Mouse (Mus musculus) forebrain, embryonic 10.5 days (tissue): Measurements from ENCODE around the gene Washc1. TPM values are rescaled to one million over a fixed set of nuclear protein-coding genes. Genes with fewer than 3 reads are reported as not detected.
"Not testable (repeated sequence)": the region's sequence is repeated elsewhere in the genome, so short reads cannot be mapped to it uniquely, and the experiment has no call there.

ENCODE experiments used
- DNase-seq: peaks from one replicate; pipeline ENCODE4 v3.0.0-alpha.2; 2017; ENCODE audit warnings: low spot score; ENCODE audit errors: extremely low spot score
- H3K27ac ChIP-seq: fragments of 300-500 bp; sonication (generic); 2 replicates; pipeline ENCODE4 v1.5.1; 2016; ENCODE audit warnings: mild to moderate bottlenecking
- H3K27me3 ChIP-seq: fragments of 300-500 bp; sonication (generic); 2 replicates; pipeline ENCODE4 v1.6.1; 2016; ENCODE audit warnings: mild to moderate bottlenecking; ENCODE audit not compliant: poor library complexity, severe bottlenecking
- H3K36me3 ChIP-seq: fragments of 300-500 bp; sonication (generic); replicated peaks from 2 replicates; pipeline ENCODE4 v1.6.1; 2016; ENCODE audit warnings: mild to moderate bottlenecking, moderate library complexity
- H3K4me1 ChIP-seq: fragments of 300-500 bp; sonication (generic); 2 replicates; pipeline ENCODE4 v1.6.1; 2016
- H3K4me3 ChIP-seq: fragments of 300-500 bp; sonication (generic); 2 replicates; pipeline ENCODE4 v1.5.1; 2016; ENCODE audit warnings: mild to moderate bottlenecking, moderate library complexity
- H3K9me3 ChIP-seq: fragments of 300-500 bp; sonication (generic); 2 replicates; pipeline ENCODE4 v1.6.1; 2016; ENCODE audit warnings: mild to moderate bottlenecking, moderate library complexity
- WGBS: fragments of 180-500 bp; shearing (Covaris S2); methylation state at CpG from one replicate; pipeline ENCODE4 v1.1.7; 2016; 5-methylcytosine and 5-hydroxymethylcytosine counted together
- polyA plus RNA-seq: library from polyadenylated mRNA; unstranded; fragments of >200 nt; fragmentation: Nextera tagmentation; extraction: Ambion mirVana; gene quantifications from 2 replicates; pipeline ENCODE4 v1.2.1, GENCODE M21; 2016

The Washc1 gene
- polyA plus RNA-seq, 1 experiment from 2014 or later = 31.6 TPM

DNA sequence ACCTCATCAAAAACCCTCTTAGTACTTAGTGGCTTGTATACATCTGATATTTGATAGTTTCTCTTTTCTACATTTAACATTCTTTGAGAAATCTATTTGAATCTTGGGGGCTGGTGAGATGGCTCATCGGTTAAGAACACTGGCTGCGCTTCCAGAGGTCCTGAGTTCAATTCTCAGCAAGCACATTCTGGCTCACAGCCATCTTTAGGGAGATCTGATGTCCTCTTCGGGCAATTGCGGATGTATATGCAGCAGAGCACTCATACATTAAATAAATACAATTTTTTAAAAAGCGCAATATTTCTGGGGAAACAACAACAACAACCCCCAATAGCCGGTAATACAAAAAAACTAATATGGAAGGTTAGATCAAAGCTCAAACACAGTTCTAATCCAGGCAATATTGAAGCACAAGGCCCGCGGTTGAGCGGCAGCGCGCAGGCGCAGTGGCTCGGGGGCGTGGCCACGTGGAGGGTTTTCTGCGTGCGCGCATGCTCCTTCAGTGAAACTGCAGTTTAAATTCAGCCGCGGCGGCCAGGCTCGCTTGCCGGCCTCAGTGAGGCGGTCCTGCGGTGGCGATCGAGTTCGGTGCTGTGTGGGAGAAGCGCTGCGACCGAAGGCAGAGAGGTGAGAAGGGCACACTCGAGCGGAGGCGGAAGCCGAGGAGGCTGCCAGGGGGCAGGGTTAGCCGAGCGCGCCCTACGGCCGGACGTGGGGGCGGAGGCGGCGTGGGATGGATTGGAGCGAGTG, 11.9 kb downstream of the Washc1 start, which contains the start of gene Ddx11:
Ddx11 (plus strand) TSS at position 455 of the 750 bp plus-strand sequence.
- 6% methylated on average over 45 of the region's 45 CpGs for WGBS
- Histone ChIP-seq H3K4me1 (peaks cover 17% of the 10 kb centered on the region), H3K4me3 (peak within 1 kb of the TSS; percentile 81), H3K36me3 (peaks cover 44% of the 10 kb centered on the region), H3K9me3 (no peaks in the 10 kb centered on the region), H3K27ac (peak within 1 kb of the TSS; percentile 95), H3K27me3 (no peaks in the 10 kb centered on the region)
- DNase-seq = peak; percentile 92

DNA sequence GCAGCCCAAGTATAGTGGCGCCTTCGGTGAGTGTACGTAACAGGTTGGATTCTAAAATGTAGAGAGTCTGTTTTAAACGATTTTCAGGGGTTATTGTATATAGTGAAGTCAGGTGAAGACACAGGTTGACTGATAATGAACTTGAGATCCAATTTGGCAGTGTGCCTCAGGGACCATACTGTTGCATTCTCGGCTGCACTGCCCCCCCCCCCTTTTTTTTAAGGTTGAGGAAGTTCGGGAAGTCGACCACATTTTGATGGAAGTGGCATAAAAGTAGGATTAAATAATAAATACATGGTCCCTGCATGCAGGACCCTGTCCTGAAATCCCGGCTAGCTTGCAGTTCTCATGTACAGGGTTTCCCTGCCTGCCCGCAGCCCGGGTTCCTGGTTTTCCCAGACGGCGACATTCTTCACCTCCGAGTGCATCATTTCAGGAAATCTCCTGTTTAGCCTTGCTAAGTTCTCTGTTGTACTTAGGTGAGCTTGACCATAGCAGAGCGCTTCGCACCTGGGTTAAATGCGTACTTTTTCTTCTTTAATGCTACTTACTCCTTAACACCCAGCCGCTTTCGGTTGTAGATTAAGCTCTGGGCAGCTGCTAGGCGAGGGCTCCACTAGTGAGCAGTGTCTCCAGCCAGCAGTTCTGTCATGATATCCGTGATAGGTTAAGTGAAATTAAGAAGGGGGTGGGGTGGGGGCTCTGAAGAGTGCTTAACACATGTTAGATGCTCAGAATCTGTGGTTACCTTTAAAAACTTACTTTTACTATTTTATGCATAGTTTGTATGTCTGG, 12.7 kb downstream of the Washc1 start:
- Histone ChIP-seq H3K36me3 (peaks cover 44% of the 10 kb centered on the region), H3K9me3 (no peaks in the 10 kb centered on the region), H3K27me3 (no peaks in the 10 kb centered on the region), H3K27ac (peak overlapping the region; percentile 95), H3K4me1 (peaks cover 17% of the 10 kb centered on the region), H3K4me3 (peak overlapping the region; percentile 81)
- WGBS = 2% methylated on average over 20 of the region's 20 CpGs
- DNase-seq = peak; percentile 41

DNA sequence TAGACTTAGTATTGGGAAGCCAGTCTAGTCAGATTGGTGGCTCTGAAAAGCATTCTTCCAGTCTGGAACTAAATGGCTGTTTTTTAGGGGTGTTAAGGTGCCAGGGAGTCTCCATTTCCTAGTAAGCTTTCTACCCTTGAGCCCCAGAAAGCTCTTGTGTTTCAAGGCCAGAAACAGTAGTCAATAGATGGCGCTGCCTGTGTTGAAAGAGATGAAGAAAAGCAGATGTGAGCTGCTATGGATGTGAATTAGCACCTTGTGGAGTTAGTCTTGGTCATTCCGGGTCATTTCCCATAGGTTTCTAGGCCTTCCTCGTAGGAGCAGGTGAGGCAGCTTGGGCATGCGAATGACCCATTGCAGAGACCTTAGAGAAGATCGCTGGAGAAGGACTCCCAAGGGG, 13.9 kb downstream of the Washc1 start:
- no peak for DNase-seq
- WGBS = 70% methylated on average over 5 of the region's 5 CpGs
- no peaks in the 10 kb centered on the region for H3K27me3 ChIP-seq
- peaks cover 42% of the 10 kb centered on the region for H3K36me3 ChIP-seq
- H3K27ac ChIP-seq = no peak overlapping the region
- no peaks in the 10 kb centered on the region for H3K9me3 ChIP-seq
- H3K4me1 ChIP-seq = peaks cover 17% of the 10 kb centered on the region
- H3K4me3 ChIP-seq = peak overlapping the region; percentile 81; the same call in 1 of the 2 replicates

DNA sequence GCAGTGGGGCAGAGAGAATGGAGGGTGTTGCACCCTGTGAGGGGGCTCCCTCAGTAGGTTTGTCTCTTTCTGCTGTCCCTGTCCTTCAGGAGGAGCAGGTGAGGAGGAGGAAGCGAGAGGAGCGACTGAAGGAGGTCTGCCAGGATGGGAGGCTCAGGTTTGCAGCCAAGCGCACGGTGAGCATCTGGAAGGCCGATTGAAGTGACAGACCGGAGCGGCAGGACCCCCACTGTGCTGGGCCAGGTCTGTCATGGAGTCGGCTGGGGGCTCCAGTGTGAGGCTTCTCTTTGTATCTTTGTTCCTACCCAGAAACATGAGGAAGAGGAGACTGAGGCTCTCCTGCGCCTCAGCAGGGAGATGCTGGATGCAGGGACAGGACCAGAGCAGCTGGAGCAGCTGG, 19.0 kb downstream of the Washc1 start:
- no peak for DNase-seq
- 92% methylated on average over 9 of the region's 9 CpGs for WGBS
- Histone ChIP-seq H3K27ac (no peak overlapping the region), H3K36me3 (peaks cover 92% of the 10 kb centered on the region), H3K4me1 (peaks cover 3% of the 10 kb centered on the region), H3K4me3 (no peak overlapping the region), H3K27me3 (no peaks in the 10 kb centered on the region), H3K9me3 (0 out of 2 replicates have a peak, but pooled peaks cover 3% of the 10 kb centered on the region)

DNA sequence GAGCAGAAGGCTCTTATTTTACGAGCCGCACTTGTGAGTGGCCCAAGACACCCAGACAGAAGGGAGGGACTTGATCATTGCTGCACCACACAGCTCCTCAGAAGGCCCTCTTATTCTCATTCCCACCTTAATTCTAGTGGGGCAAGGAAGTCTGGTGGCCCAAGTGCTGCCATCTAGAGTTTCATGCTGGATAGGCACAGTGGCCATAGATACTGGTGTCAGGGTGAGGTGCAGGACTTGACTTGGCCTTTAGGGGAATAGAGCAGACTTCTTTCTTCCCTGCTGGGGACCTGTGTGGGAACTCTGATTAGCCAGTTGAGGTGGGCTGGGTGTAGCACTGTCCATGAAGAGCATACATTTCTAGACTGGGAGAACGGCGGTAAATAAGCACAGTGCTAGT, 19.9 kb downstream of the Washc1 start:
- H3K9me3 ChIP-seq = 0 out of 2 replicates have a peak, but pooled peaks cover 3% of the 10 kb centered on the region
- no peak overlapping the region for H3K27ac ChIP-seq
- H3K36me3 ChIP-seq = peaks cover 95% of the 10 kb centered on the region
- H3K4me1 ChIP-seq = no peaks in the 10 kb centered on the region
- no peak for DNase-seq
- no peak overlapping the region for H3K4me3 ChIP-seq
- WGBS = 96% methylated on average over 4 of the region's 4 CpGs
- no peaks in the 10 kb centered on the region for H3K27me3 ChIP-seq

DNA sequence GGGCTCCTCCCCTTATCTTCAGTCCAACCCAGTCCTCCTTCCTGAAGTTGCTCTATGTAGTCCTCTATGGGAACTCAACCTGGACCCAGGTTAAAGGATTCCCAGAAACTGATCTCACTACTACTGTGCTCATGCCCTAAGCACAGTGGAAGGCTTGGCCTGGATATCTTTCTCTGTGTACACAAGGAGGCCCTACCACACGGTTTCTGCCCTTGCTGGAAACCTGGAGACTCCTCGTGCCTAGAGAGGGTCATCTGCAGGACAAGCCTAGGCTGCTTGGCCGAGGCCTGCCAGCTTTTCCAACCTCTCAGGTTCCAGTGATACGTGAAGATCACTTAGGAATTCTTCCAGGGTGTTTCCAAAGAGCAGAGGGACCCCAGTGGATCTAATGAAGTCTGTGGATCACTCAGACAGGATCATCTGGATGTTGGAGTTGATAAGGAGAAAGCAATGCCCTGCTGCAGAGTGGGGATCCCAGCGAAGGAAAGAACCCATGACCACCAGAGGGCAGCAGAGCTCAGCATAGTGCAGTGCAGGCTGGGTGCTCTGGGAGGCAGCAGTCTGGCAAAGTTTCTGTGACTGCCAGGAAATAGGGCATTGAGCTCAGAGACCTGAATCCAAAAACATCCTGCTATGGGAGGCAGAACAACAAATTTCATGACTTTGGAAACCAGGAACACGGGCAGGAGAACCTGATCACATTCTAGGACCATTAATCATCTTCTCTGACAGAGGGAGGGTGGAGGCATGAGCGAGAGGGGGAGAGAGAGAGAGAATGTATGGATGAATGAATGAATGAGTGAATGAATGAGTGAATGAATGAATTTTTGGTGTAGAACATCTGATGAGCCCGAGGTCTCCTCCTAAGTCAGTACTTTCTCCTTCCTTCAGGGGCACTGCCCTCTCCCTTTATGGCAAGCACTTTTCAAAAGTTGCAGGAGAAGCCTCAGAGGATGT, 41.6 kb downstream of the Washc1 start:
- H3K36me3 ChIP-seq = peaks cover 52% of the 10 kb centered on the region
- not testable (repeated sequence) for H3K27ac ChIP-seq, H3K4me3 ChIP-seq, H3K4me1 ChIP-seq, H3K27me3 ChIP-seq, H3K9me3 ChIP-seq, DNase-seq
- 77% methylated on average over 6 of the region's 8 CpGs for WGBS

DNA sequence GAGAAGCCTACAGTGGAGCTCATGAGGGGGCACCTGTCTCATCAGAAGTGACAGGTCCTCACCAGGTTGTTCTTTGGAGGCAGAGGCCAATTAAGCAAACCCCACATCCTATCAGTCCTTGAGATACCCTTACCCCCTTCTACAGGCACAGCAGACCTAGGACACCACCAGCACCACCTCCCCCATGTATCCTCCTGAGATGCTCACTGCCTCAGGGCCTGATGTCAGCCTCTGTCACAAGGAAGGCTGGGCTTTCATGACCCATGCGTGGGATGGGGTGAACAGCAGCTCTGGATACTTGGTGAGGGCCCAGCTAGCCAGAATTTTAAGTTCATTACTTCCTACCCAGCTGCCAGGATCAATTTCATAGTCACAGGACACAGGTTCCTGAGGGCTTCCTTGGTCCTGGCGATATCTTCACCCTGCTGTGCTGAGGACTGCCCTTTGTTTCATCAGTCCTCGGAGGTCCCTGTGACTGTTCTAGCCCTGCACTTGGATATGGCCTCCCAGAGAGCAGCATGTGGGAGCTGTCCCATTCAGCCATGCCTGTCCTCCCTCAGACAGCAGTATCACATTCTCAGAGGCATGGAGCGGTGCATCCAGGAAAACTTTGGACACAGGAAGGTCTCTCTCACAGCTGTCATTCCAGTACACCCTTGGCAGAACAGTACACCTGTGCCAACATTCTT, 42.5 kb downstream of the Washc1 start:
- 93% methylated on average over 4 of the region's 4 CpGs for WGBS
- not testable (repeated sequence) for H3K4me1 ChIP-seq, H3K27ac ChIP-seq, H3K4me3 ChIP-seq, H3K9me3 ChIP-seq, DNase-seq, H3K27me3 ChIP-seq
- peaks cover 43% of the 10 kb centered on the region for H3K36me3 ChIP-seq

DNA sequence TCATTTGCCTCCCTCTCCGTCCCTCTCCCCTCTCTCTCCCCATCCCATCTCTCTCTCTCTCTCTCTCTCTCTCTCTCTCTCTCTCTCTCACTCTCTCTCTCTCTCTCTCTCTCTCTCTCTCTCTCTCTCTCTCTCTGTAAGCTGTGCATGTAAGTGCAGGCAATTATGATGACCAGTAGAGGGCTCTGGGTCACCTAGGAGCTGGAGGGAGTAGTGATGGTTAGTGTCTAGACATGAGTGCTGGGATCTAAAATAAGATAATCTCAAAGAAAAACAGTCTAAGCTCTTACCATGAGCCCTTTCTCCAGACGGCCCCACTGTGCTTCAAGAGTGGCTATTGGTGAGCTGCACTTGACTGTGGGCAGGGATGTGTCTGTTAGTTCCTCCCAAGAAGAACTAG, 43.5 kb downstream of the Washc1 start:
- Histone ChIP-seq H3K27me3 (no peaks in the 10 kb centered on the region), H3K9me3 (no peaks in the 10 kb centered on the region), H3K4me3 (no peak overlapping the region), H3K4me1 (no peaks in the 10 kb centered on the region), H3K27ac (no peak overlapping the region), H3K36me3 (peaks cover 33% of the 10 kb centered on the region)
- WGBS = 77% methylated on average over 2 of the region's 2 CpGs
- no peak for DNase-seq

DNA sequence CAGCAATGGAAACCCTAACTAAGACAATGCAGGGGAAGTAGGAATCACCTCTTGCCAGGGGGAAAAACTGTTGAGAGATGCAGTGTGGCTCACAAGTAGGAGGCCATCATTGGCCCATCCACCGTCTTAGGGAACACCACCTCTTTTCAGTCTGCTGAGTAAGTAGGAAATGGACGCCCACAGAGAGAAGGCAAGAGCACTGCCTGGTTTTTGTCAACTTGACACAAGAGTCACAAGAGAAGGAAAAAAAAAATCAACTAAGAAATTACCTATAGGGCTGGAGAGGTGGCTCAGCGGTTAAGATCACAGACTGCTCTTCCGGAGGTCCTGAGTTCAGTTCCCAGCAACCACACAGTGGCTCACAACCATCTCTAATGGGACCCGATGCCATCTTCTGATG, 46.9 kb downstream of the Washc1 start:
- no peak overlapping the region for H3K4me3 ChIP-seq
- H3K27me3 ChIP-seq = no peaks in the 10 kb centered on the region
- 92% methylated on average over 5 of the region's 5 CpGs for WGBS
- H3K36me3 ChIP-seq = peaks cover 7% of the 10 kb centered on the region
- H3K4me1 ChIP-seq = no peaks in the 10 kb centered on the region
- no peak for DNase-seq
- H3K9me3 ChIP-seq = peaks cover 27% of the 10 kb centered on the region
- no peak overlapping the region for H3K27ac ChIP-seq

DNA sequence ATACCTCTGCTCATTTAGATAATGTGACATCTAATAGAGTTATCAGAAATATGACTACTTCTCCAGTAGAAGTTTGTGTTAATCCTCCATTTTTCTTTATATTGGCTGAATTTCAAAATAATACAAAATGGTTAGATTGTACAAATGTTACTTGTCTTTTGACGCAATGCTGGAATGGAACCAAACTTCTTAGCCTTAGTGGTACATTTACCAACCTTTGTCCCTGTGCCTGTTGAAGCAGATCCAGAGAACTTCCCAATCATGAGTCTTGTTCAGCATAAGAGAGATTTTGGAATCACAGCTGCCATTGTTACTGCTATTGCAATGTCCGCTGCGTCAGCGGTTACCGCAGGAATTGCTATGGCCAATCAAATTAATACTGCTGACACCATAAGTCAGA, 55.8 kb downstream of the Washc1 start:
- not testable (repeated sequence) for H3K4me1 ChIP-seq, H3K36me3 ChIP-seq, H3K4me3 ChIP-seq, H3K27me3 ChIP-seq, DNase-seq, H3K27ac ChIP-seq
- WGBS = 98% methylated on average over 5 of the region's 5 CpGs
- peaks cover 34% of the 10 kb centered on the region for H3K9me3 ChIP-seq
